Mouse (Mus musculus): ENCODE results near the gene Cdhr2.

Cdhr2 gene

GRCm38 (mm10) chr13:54749864-54750411 lies 48.7 kb downstream of the Cdhr2 start, which contains the start of gene Gprin1:
Gprin1 (minus strand) TSS chr13:54749874.
- no peak for DNase-seq (ENCODE audit: low spot score in 2 of 2)

DNA sequence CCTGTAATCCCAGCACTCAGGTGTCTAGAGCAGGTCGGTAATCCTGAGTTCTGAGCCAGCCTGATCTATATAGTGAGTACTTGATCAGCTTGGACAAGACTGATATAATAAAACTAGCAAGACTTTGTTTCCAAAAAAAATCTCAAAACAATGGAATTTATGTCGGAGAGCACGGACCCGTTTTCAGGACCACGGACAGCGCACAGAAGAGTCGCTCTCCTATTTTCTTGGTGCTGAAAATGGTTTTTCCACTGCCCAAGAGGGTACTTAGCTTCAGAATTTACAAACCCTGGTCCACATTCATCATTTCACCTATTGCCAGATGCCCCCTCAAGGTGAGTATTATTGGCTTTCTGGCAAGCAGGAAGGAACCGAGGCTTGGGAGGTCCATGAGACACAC lies 49.4 kb downstream of the Cdhr2 start:
- DNase-seq (ENCODE audit: low spot score in 2 of 2) = no peak

DNA sequence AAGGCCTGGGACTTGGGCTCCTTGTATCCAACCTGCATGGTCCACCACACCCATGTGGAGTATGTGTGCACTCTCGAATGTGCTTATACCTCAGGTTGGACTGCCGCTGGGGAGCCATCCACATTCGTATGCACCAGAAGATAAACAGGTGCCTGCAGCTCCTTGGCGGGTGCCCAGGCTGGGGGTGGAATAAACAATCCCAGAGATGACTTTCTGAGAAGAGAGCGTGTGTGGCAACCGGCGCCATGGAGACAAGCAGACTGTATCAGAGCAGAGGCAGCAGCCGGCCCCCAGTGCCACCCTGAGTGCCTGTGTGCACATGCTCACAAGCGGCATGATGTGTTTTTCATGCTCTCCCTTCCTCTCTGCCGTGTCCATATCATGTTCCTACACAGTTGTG lies 51.4 kb downstream of the Cdhr2 start:
- no peak for DNase-seq (ENCODE audit: low spot score in 2 of 2)

DNA sequence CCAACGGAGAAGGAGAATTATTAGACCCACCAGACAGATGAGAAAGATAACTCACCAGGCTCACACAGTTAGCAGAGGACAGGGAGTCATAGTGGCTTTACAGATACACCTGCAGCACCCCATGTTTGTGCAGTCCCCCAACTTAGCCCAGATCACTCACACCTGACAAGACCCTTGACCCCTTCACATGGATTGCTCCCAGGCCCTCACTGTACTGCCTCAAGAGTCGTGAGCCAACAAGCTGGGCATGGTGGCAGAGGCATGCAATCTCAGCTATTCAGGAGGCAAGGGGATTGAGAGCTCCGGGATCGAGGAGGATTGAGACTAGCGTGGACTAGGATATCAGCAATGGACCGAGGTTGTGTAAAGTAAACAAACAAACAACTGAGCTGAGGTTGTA lies 52.5 kb downstream of the Cdhr2 start:
- DNase-seq (ENCODE audit: low spot score in 2 of 2) = no peak

GRCm38 (mm10) chr13:54754169-54755080 lies 53.2 kb downstream of the Cdhr2 start:
- no peak for DNase-seq (ENCODE audit: low spot score in 2 of 2)

GRCm38 (mm10) chr13:54755201-54755830 lies 54.1 kb downstream of the Cdhr2 start:
- DNase-seq (ENCODE audit: low spot score in 2 of 2) = no peak

DNA sequence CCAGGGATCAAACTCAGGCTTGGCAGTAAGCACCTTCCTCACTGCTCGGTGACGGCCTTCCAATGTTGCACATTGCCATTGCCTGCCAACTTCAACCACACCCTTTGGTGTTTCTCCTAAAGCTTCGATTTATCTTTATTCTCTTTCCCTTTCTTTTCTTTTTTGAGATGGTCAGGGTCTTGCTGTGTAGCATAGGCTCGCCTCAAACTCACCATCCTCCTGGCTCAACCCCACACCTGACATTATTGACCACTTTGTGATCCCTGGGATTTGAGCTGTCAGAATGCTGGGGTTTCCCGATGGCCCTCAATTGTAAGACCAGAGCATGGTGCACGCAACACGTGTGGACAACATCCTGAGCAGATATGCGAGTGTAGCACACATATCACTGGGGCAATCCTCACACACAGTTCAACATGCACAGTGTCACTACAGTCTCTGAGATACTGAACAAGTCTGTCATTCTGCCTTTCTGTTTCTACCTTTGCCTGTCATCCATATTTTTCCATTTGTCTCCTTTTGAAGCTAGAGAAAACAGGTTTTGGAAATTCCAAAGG lies 55.0 kb downstream of the Cdhr2 start:
- DNase-seq (ENCODE audit: low spot score in 2 of 2) = no peak

DNA sequence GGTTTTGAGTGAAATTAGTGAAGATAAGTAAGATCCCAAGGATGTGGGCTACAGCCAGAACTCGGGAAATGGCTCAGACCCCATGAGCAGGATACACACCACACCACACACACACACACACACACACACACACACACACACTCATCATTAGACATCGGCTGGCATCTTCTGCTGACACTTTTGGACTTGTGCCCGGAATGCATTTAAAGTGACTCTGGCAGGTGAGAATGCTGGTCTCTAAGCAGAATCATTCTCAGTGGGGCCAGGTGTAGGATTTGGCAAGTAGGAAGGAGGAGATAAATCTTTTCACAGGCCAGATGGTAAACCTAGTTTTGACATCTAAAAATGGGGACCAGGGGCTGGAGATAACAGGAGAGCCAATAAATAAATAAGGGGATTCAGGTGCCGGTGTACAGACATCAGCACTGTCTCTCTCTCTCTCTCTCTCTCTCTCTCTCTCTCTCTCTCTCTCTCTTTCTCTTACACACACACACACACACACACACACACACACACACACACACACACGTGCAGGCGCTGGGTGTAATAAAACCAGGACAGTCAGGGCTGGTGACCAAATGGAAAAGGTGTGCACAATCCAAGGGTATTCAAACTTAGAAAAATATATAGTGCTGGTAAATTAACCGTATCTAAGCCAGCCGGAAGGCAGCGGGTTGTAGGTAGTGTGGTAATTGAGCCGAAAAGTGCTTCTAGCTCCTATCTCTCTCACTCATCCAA lies 56.0 kb downstream of the Cdhr2 start:
- no peak for DNase-seq (ENCODE audit: low spot score in 2 of 2)

GRCm38 (mm10) chr13:54758045-54758755 lies 56.9 kb downstream of the Cdhr2 start:
- peak; percentile 74 to 82 for DNase-seq (ENCODE audit: low spot score in 2 of 2)

- DNase-seq (ENCODE audit: low spot score in 2 of 2) = no peak
Observed at GRCm38 (mm10) chr13:54758756-54759470, 57.7 kb downstream of the Cdhr2 start.

DNA sequence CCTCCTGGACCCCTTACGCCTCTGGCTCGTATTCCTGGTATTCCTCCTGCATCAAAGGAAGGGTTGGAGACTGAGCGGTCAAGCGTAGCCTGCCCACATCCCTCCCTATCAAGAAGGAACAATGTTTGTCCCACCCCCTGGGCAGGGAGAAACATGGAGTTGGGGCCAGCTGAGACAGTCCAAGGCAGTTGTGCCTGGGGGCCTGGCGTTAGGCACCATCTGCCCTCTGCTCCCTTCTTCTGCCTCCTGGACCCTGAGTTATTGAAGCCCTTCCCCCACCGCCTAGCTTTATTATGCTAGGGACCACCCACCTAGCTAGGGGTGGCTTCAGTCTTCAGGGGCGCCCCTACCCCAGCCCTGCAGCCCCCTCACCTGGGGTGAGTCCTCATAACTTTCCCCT lies 58.2 kb downstream of the Cdhr2 start:
- DNase-seq (ENCODE audit: low spot score in 2 of 2) = no peak

GRCm38 (mm10) chr13:54760164-54760795 lies 59.0 kb downstream of the Cdhr2 start:
- DNase-seq (ENCODE audit: low spot score in 2 of 2) = no peak

DNA sequence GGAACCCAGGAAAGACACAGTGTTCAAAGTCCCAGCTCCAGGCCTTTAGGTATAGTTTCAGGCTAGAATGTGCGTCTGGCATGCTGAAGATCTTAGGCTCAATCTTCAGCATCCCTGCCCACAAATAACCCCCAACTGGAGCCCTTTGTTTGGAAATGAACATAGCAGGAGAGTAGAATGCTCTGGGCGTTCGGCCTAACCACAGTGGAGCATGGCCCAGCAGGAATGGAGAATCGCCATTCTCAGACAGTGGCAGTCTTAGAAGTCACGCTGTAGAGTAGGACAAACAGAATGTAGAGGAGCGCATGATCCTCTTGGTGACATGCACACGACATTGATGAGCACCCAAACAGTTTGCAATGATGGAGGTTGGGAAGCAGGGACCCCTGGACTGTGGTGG lies 59.6 kb downstream of the Cdhr2 start:
- DNase-seq (ENCODE audit: low spot score in 2 of 2) = no peak

DNA sequence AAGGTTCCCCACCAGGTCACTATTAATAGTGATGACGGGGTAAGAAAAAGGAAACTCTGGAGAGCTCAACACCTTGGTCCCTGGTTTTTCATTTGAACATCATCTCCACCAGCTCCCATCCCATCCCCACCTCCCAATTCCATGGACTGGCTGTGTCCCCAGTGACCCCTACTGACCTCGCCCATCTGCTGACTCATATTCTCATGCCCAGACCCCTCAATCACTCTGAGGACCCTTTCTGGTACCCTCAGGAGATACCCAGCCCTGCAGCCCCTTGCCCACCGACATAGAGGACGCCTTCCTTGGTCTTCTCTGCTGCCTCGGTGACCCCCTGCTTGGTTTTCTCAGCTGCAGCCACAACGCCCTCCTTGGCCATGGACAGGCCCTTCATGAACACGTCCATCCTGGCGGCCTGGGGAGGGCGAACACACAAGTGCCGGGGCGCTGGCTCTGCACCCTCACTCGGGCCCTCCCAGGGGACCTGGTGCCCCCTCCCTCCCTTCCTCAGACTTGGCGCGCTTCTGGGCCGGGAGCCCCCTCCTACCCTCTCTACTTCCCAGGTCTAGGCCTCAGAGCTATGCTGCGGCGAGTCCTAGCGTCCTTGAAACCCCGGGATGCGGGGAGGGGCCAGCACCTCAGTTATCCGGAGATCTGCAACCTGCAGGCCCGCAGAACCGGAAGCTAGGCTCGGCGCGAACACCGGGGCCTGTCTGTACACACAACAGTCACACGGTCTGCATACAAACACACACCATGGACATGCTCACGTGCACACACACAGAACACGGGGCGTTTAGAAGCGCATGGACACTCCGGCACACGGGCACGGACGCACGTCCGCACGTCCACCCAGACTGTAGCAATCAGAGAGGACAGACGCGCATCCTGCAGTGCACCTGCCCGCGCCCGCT lies 64.3 kb downstream of the Cdhr2 start:
- no peak for DNase-seq (ENCODE audit: low spot score in 2 of 2)

- no peak for DNase-seq (ENCODE audit: low spot score in 2 of 2)
Observed at GRCm38 (mm10) chr13:54766192-54766768, 65.0 kb downstream of the Cdhr2 start, which contains the start of gene Sncb. Sncb (minus strand) TSS chr13:54766595.

- DNase-seq (ENCODE audit: low spot score in 2 of 2) = no peak
Observed at GRCm38 (mm10) chr13:54767012-54767411, 65.8 kb downstream of the Cdhr2 start.

GRCm38 (mm10) chr13:54780592-54780991 lies 79.3 kb downstream of the Cdhr2 start:
- no peak for DNase-seq (ENCODE audit: low spot score in 2 of 2)

DNA sequence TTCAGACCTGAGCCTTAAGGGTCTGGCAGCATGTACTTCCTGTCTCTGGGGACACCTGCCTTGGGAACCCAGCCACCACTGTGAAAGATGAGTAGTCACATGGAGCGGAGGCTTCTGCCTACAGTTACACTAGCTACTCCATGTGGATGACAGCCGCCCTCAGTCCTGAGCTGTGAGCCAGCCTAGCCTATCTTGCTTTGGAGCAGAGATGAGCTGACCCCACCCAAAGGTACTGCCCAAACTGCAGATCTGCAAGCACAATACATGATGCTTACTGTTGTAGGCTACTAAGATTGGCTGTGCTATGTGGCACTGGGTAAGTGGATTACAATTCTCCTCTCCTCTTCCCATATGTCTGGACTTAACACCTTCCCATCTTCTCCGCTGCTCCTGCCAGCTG lies 79.8 kb downstream of the Cdhr2 start:
- DNase-seq (ENCODE audit: low spot score in 2 of 2) = no peak

Measured in urinary bladder, postnatal 4 days (tissue).